Mouse (Mus musculus) neural tube, embryonic 14.5 days (tissue): Measurements from ENCODE around the gene Trp53bp1. TPM values are rescaled to one million over a fixed set of nuclear protein-coding genes. Genes with fewer than 3 reads are reported as not detected.
A peak's percentile ranks its signal among the peaks of the same experiment; 100 is the strongest.

ENCODE experiments used
- ATAC-seq: fragments of 200-750 bp; cut with Nextera tagmentation; 2 replicates; pipeline ENCODE4 v1.8.0; 2017; ENCODE audit warnings: low read depth, mild to moderate bottlenecking, moderate TSS enrichment, moderate library complexity
- H3K27ac ChIP-seq: fragments of 300-500 bp; sonication (generic); 2 replicates; pipeline ENCODE4 v1.5.1; 2014; ENCODE audit warnings: low read depth, mild to moderate bottlenecking, control low read depth, low read length, moderate library complexity, mixed read lengths
- H3K27me3 ChIP-seq: fragments of 300-500 bp; sonication (generic); 2 replicates; pipeline ENCODE4 v1.6.1; 2014; ENCODE audit warnings: low read length; ENCODE audit not compliant: control insufficient read depth, insufficient read depth
- H3K36me3 ChIP-seq: fragments of 300-500 bp; sonication (generic); 2 replicates; pipeline ENCODE4 v1.6.1; 2014; ENCODE audit warnings: low read length, mixed read lengths; ENCODE audit not compliant: control insufficient read depth, insufficient read depth
- H3K4me1 ChIP-seq: fragments of 300-500 bp; sonication (generic); 2 replicates; pipeline ENCODE4 v1.6.1; 2014; ENCODE audit warnings: low read length; ENCODE audit not compliant: control insufficient read depth, insufficient read depth
- H3K4me2 ChIP-seq: fragments of 300-500 bp; sonication (generic); 2 replicates; pipeline ENCODE4 v1.6.1; 2014; ENCODE audit warnings: mild to moderate bottlenecking, low read depth, low read length, control low read depth
- H3K4me3 ChIP-seq: fragments of 300-500 bp; sonication (generic); 2 replicates; pipeline ENCODE4 v1.5.1; 2014; ENCODE audit warnings: low read depth, low read length, control low read depth, mixed read lengths
- H3K9ac ChIP-seq: fragments of 300-500 bp; sonication (generic); replicated peaks from 2 replicates; pipeline ENCODE4 v1.6.1; 2014; ENCODE audit warnings: low read depth, mild to moderate bottlenecking, control low read depth, low read length, mixed read lengths
- H3K9me3 ChIP-seq: fragments of 300-500 bp; sonication (generic); 2 replicates; pipeline ENCODE4 v1.6.1; 2016; ENCODE audit warnings: low read length; ENCODE audit not compliant: control insufficient read depth
- WGBS: fragments of 180-500 bp; shearing (Covaris S2); extraction: QIAGEN DNeasy Blood & Tissue Kit; methylation state at CpG from one replicate; pipeline ENCODE4 v1.1.7; 2014; 5-methylcytosine and 5-hydroxymethylcytosine counted together
- polyA plus RNA-seq: library from polyadenylated mRNA; unstranded; fragments of >200 nt; fragmentation: Nextera tagmentation; extraction: Ambion mirVana; gene quantifications from 2 replicates; pipeline ENCODE4 v1.2.1, GENCODE M21; 2014

The Trp53bp1 gene
- polyA plus RNA-seq, 1 experiment from 2014 or later, result 185 TPM

DNA sequence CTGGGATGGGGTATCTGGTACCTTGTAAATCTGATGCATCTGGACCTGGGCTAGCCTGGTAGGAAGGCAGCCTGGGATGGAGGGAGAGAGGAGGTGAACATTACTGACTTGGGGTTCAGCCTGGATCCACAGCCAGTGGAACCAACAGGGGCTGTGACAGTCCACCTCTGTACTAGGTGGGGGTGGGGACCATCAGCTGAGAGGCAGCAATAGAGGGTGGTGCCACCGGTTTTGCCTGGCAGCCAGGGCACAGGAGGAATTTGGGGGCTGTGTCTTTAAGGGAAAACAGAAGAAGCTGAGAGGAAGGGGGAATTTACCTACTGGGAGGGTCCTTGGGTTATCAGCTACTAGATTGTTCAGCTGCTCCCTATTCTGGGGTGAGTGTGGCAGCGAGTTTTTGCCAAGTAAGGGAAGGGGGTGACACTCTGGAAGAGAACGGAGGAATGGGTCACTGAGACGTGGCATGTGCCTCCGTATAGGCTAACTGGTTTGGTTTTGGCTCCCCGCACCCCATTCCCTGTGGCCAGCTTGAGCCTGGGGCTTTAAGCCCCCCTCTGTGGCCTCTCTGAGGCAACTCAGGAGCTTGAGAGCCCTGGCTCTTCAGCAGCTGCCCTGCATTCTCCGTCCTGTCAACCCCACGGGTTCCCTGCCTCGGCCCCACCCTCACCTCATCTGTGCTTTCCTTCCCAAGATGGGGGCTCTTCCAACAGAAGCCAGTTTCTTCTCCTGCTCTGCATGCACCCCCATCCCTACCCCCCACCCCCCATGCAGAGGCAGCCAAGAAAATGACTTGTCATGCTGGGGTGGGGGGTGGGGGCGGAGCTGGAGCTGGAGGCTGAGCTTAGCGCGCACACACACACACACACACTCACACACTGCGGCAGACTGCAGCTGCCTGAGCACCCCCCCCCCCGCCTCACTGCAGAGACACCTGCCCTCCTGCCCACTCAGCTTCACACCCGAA, 24.7 kb upstream of the Trp53bp1 start:
- H3K4me1 ChIP-seq, result peaks cover 37% of the 10 kb centered on the region
- H3K9ac ChIP-seq, result peak overlapping the region; percentile 58
- no peaks in the 10 kb centered on the region for H3K9me3 ChIP-seq
- peak; percentile 55 for ATAC-seq
- peaks cover 17% of the 10 kb centered on the region for H3K36me3 ChIP-seq
- peak overlapping the region; percentile 59 for H3K4me3 ChIP-seq
- under 1% methylated on average over 15 of the region's 15 CpGs for WGBS
- H3K4me2 ChIP-seq, result peak overlapping the region; percentile 92
- H3K27ac ChIP-seq, result peak overlapping the region; percentile 82
- H3K27me3 ChIP-seq, result no peaks in the 10 kb centered on the region

DNA sequence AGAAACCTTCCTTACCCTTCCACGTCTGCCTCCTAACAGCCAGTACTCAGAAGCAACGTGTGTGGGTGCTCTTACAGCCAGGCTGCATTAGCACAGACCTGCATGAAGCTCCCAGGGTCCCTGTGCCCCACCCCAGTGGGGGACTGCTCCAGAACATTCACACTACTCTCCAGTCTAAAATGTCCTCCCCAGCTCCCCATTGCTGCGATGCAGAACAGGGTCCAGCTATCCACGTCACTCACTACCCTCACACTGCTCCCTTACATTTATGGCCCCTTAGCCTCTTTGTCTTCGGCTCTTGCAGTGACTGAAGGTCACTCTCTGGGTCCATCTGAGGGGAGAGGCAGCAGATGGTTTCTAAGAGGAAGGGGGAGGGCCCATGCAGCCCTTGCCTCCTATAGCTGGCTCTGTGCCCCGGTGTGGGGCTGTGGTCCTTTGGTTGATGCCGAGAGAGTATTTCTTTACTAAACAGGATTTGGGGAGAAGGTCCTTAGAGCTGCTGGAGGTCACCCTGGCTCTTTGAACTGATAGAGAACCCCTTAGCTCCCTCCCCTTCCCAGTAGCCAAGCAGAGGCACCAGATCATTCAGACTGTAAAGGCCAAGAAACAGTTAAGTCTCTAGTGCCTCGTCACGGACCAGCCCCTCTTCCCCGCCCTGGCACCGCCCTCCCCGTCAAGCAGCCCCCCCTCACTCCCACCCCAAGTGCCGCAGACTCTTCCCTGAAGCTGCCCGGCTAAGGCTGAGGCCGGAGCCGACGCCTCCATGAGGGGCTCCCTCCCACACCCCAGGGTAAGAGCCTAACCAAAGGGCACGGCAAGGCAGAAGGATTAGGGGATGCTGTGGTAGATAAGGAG, 23.8 kb upstream of the Trp53bp1 start:
- peak; percentile 86 for ATAC-seq
- Histone ChIP-seq H3K9me3 (no peaks in the 10 kb centered on the region), H3K9ac (peak overlapping the region; percentile 58), H3K27ac (peak overlapping the region; percentile 82), H3K4me1 (peaks cover 42% of the 10 kb centered on the region), H3K27me3 (no peaks in the 10 kb centered on the region), H3K4me3 (peak overlapping the region; percentile 59), H3K4me2 (peak overlapping the region; percentile 92), H3K36me3 (peaks cover 8% of the 10 kb centered on the region)
- 1% methylated on average over 18 of the region's 18 CpGs for WGBS

DNA sequence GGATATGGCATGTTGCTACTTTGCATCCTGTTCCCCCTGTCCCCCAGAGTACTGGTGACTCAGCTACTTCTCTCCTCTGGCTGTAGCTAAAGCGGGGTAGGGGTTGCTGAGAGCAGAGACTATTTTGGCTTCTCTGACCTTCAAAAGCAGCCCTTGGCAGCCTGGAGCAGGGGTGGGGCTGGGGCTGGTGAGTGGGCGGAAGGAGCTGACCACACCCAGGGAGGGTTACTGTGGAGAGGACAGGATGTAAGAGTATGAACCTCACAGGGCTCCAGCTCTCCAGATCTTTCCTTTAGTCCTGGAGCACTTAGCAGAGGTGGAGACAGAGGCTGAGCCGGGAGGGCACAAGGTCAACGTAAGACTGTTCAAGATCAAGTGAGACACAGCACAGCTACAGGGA, 23.0 kb upstream of the Trp53bp1 start:
- Histone ChIP-seq H3K4me3 (0 out of 2 replicates have a peak overlapping the region, but pooled peaks have one; percentile 59), H3K9ac (no peak overlapping the region), H3K36me3 (0 out of 2 replicates have a peak, but pooled peaks cover under 1% of the 10 kb centered on the region)

GRCm38 (mm10) chr2:121292316-121293013, 21.3 kb upstream of the Trp53bp1 start:
- 72% methylated on average over 5 of the region's 5 CpGs for WGBS
- Histone ChIP-seq H3K4me3 (no peak overlapping the region), H3K36me3 (no peaks in the 10 kb centered on the region), H3K27me3 (no peaks in the 10 kb centered on the region), H3K4me2 (no peak overlapping the region), H3K9ac (no peak overlapping the region), H3K4me1 (peaks cover 46% of the 10 kb centered on the region), H3K9me3 (no peaks in the 10 kb centered on the region), H3K27ac (no peak overlapping the region)
- no peak for ATAC-seq

More for the DNA sequence above, 23.0 kb upstream of the Trp53bp1 start:
- H3K4me1 ChIP-seq, result peaks cover 42% of the 10 kb centered on the region
- peak overlapping the region; percentile 82; the same call in 1 of the 2 replicates for H3K27ac ChIP-seq
- 23% methylated on average over 4 of the region's 4 CpGs for WGBS
- H3K9me3 ChIP-seq, result no peaks in the 10 kb centered on the region
- H3K27me3 ChIP-seq, result no peaks in the 10 kb centered on the region
- H3K4me2 ChIP-seq, result peak overlapping the region; percentile 92
- no peak for ATAC-seq

DNA sequence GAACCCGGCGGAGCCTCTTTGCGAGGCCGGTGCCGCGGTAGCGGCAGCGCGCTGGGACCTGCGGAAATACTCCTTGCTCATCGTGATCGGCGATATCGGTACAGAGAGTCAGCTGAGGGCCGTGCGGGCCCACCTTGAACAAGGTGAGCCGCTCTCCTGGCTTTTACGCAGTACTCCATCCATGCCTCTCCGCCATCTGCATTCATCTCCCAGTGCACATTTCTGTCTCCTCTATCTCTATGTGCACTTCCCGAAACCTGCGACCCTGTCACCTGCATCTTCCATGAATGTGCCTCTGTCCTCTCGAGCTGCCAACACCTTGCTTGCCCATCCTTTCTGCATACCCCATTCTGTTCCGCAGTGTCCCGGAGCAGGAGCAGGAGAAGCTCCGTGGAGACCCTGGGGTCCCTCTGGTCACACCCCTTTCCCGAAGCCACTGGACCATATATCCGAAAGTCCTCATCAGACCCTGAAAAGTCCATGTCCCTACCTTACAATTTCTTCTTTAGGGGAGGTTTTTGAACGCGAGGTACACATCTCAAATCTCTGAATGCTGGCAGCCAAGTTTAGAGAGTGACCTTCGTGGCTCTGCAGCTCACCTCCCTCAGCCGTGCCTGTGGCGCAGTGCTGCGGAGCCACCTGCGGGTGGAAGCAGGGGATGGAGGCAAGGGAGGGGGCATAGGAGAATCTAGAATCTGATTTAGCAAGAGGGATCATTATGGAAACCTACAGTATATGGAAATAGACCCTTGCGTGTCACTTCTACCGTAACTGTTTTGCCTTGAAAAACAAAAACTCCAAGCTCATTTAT, 18.7 kb upstream of the Trp53bp1 start:
- ATAC-seq, result peak; percentile 57

DNA sequence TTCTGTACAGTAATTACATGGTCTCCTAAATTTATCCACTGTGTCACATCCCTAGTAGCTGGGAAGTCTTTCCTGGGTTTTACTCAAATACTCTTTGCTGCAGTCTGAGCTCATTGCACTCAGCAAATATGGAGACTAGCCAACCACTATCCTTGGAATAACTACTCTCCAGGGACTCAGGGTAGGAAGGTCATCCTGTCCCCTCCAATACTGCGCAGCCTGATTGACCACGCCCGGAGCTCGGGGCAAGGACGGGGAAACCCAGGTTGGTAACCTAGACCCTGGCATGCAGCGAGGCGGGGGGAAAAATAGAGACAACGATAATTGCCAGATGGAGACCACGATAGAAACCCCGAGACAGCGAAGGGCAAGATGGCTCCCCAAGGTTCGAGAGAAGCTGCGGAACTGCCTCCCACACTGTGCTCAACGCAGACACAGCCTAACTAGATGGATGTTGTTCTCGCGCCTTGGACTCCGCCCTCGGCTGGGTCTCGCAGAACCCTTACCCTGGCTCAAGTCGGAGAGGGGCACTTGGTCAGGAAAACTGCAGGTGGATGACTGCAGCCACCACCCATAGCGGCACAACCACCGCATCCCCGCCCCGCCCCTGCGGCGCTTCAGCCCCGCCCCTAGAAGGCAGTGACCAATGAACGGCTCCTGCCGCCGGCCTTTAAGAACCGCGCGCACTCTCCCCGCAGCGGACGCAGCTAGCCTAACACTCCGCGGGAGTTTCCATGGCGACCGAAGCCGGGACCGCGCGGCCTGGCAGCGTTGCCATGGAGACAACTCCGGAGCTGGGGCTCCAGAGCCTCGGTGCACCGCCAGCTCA, 17.9 kb upstream of the Trp53bp1 start, which contains the start of gene Map1a:
TSS of gene Map1a (plus strand) at position 700 of the 829 bp plus-strand sequence.
- Histone ChIP-seq H3K9me3 (no peaks in the 10 kb centered on the region), H3K27me3 (no peaks in the 10 kb centered on the region), H3K4me2 (peak within 1 kb of the TSS; percentile 88), H3K27ac (peak within 1 kb of the TSS; percentile 84), H3K36me3 (no peaks in the 10 kb centered on the region), H3K4me1 (peaks cover 22% of the 10 kb centered on the region), H3K4me3 (peak within 1 kb of the TSS; percentile 46), H3K9ac (peak within 1 kb of the TSS; percentile 39)
- ATAC-seq, result peak; percentile 97
- under 1% methylated on average over 48 of the region's 48 CpGs for WGBS

More for the DNA sequence above, 18.7 kb upstream of the Trp53bp1 start:
- no peaks in the 10 kb centered on the region for H3K36me3 ChIP-seq
- peak overlapping the region; percentile 88 for H3K4me2 ChIP-seq
- WGBS, result 3% methylated on average over 36 of the region's 36 CpGs
- H3K27ac ChIP-seq, result peak overlapping the region; percentile 84; the same call in 1 of the 2 replicates
- H3K9me3 ChIP-seq, result no peaks in the 10 kb centered on the region
- H3K4me3 ChIP-seq, result peak overlapping the region; percentile 46
- peak overlapping the region; percentile 39 for H3K9ac ChIP-seq
- H3K4me1 ChIP-seq, result peaks cover 30% of the 10 kb centered on the region
- H3K27me3 ChIP-seq, result no peaks in the 10 kb centered on the region

GRCm38 (mm10) chr2:121287850-121288249, 16.6 kb upstream of the Trp53bp1 start:
- ATAC-seq, result no peak
- Histone ChIP-seq H3K9me3 (no peaks in the 10 kb centered on the region), H3K36me3 (no peaks in the 10 kb centered on the region), H3K4me1 (peaks cover 20% of the 10 kb centered on the region), H3K27ac (peak overlapping the region; percentile 84), H3K9ac (no peak overlapping the region), H3K27me3 (no peaks in the 10 kb centered on the region), H3K4me3 (no peak overlapping the region), H3K4me2 (no peak overlapping the region)
- WGBS, result 35% methylated on average over 2 of the region's 2 CpGs
